Mouse (Mus musculus): ENCODE measurements around the gene Rbm44. TPM values are rescaled to one million over a fixed set of nuclear protein-coding genes. Genes with fewer than 3 reads are reported as not detected.

Gene Rbm44
- polyA plus RNA-seq, 1 experiment from 2014 or later = 0.39 TPM

DNA sequence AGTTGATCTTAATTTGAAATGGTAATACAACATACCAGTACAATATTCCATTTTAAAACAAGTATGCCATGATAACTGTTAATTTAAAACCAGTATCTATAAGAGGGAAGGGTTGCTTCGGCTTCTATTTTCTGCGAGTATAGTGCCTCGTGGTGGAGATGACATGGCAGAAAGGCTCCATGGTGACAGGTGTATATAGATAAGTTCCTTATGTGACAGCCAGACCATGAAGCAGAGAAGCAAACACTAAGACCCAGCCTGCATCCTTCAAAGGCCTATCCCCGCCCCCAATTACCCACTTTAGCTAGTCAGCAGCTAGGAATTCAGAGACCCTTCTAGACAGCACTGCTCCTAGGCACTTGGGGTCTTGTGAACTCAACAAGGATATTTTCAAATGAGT is 24.3 kb downstream of the Rbm44 start:
- WGBS = 97% methylated on average over 4 of the region's 4 CpGs
- no peaks in the 10 kb centered on the region for H3K4me1 ChIP-seq (ENCODE audit: control insufficient read depth, insufficient read depth, low read length)
- H3K4me2 ChIP-seq (ENCODE audit: low read depth, low read length) = no peak overlapping the region
- no peak for ATAC-seq (ENCODE audit: low read depth)
- H3K9ac ChIP-seq (replicated peaks; ENCODE audit: low read depth, low read length) = no peak overlapping the region
- H3K9me3 ChIP-seq (ENCODE audit: control insufficient read depth, low read length) = no peaks in the 10 kb centered on the region
- H3K27ac ChIP-seq (ENCODE audit: low read depth, low read length) = no peak overlapping the region
- H3K36me3 ChIP-seq (ENCODE audit: control insufficient read depth, insufficient read depth, low read length) = no peaks in the 10 kb centered on the region
- no peaks in the 10 kb centered on the region for H3K27me3 ChIP-seq (ENCODE audit: control insufficient read depth, insufficient read depth, low read length)
- no peak overlapping the region for H3K4me3 ChIP-seq (ENCODE audit: low read depth, low read length)

DNA sequence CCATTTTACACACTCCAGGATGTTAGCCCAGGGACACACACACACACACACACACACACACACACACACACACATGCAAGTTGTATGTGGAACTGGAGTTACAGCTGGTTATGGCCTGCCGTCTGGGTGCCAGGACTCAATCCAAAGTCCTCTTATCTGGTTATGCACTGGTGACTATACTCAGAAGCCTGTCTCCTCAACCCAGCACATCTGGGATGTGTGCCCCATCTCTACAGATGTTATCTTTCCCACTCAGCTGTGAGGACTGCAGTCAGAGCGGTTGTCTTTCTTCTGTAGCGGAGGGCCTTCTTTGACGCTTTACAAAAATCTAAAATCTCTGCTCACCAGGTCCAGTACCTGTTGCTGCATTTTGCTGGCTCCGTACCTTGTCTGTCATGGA is 29.9 kb downstream of the Rbm44 start:
- Histone ChIP-seq H3K4me2 (ENCODE audit: low read depth, low read length) (no peak overlapping the region), H3K4me1 (ENCODE audit: control insufficient read depth, insufficient read depth, low read length) (peaks cover under 1% of the 10 kb centered on the region; the same call in 1 of the 2 replicates), H3K27me3 (ENCODE audit: control insufficient read depth, insufficient read depth, low read length) (no peaks in the 10 kb centered on the region; the same call in 1 of the 2 replicates), H3K9ac (replicated peaks; ENCODE audit: low read depth, low read length) (no peak overlapping the region), H3K27ac (ENCODE audit: low read depth, low read length) (no peak overlapping the region), H3K9me3 (ENCODE audit: control insufficient read depth, low read length) (no peaks in the 10 kb centered on the region), H3K36me3 (ENCODE audit: control insufficient read depth, insufficient read depth, low read length) (no peaks in the 10 kb centered on the region), H3K4me3 (ENCODE audit: low read depth, low read length) (no peak overlapping the region)
- 92% methylated on average over 5 of the region's 5 CpGs for WGBS
- ATAC-seq (ENCODE audit: low read depth) = no peak

DNA sequence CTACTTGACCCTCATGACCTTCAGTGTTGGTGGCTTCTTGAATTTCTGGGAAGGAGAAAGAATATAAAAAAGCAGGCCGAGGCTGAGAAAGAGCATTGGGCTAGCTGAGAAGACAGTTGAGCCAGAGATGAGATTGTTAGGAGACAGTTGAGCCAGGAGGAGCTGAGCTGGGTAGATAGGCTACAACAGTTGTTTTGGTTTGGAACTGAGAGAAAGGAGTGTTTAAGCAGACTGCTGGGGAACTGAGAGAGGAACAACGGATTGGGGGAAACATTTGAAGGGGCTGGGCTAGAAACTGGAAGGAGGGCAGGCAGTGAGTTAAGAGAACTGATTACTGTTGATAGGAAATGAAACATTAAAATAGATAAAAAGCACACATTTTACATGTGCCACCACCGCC is 31.1 kb downstream of the Rbm44 start:
- 70% methylated on average over 3 of the region's 3 CpGs for WGBS
- Histone ChIP-seq H3K4me3 (ENCODE audit: low read depth, low read length) (no peak overlapping the region), H3K4me2 (ENCODE audit: low read depth, low read length) (no peak overlapping the region), H3K27ac (ENCODE audit: low read depth, low read length) (no peak overlapping the region), H3K9me3 (ENCODE audit: control insufficient read depth, low read length) (no peaks in the 10 kb centered on the region), H3K27me3 (ENCODE audit: control insufficient read depth, insufficient read depth, low read length) (no peaks in the 10 kb centered on the region; the same call in 1 of the 2 replicates), H3K36me3 (ENCODE audit: control insufficient read depth, insufficient read depth, low read length) (no peaks in the 10 kb centered on the region), H3K4me1 (ENCODE audit: control insufficient read depth, insufficient read depth, low read length) (peaks cover 6% of the 10 kb centered on the region; the same call in 1 of the 2 replicates), H3K9ac (replicated peaks; ENCODE audit: low read depth, low read length) (no peak overlapping the region)
- ATAC-seq (ENCODE audit: low read depth) = no peak

DNA sequence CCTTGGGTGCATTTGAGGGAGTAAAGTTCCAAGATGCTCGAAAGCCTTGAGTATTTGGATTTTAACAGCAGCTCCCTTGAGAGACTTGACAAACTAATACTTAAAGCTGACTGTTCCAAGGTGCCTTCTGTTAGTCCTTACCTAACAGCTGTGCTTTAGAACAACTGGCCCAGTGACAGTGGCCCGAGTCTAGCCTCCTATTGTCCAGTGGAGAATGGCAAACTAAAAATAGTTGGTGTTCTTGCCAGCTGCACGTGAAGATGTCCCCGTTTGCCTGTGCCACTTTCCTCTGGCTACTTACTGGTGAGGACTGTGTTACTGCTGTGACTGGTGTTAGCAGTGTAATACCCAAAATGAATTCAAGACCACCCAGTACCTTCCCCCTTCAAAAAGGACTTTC is 32.0 kb downstream of the Rbm44 start:
- ATAC-seq (ENCODE audit: low read depth) = no peak
- no peaks in the 10 kb centered on the region for H3K9me3 ChIP-seq (ENCODE audit: control insufficient read depth, low read length)
- WGBS = 78% methylated on average over 4 of the region's 4 CpGs
- H3K4me1 ChIP-seq (ENCODE audit: control insufficient read depth, insufficient read depth, low read length) = peaks cover 6% of the 10 kb centered on the region; the same call in 1 of the 2 replicates
- no peaks in the 10 kb centered on the region; the same call in 1 of the 2 replicates for H3K27me3 ChIP-seq (ENCODE audit: control insufficient read depth, insufficient read depth, low read length)
- H3K4me2 ChIP-seq (ENCODE audit: low read depth, low read length) = no peak overlapping the region
- H3K36me3 ChIP-seq (ENCODE audit: control insufficient read depth, insufficient read depth, low read length) = no peaks in the 10 kb centered on the region
- no peak overlapping the region for H3K4me3 ChIP-seq (ENCODE audit: low read depth, low read length)
- H3K27ac ChIP-seq (ENCODE audit: low read depth, low read length) = no peak overlapping the region
- no peak overlapping the region for H3K9ac ChIP-seq (replicated peaks; ENCODE audit: low read depth, low read length)

DNA sequence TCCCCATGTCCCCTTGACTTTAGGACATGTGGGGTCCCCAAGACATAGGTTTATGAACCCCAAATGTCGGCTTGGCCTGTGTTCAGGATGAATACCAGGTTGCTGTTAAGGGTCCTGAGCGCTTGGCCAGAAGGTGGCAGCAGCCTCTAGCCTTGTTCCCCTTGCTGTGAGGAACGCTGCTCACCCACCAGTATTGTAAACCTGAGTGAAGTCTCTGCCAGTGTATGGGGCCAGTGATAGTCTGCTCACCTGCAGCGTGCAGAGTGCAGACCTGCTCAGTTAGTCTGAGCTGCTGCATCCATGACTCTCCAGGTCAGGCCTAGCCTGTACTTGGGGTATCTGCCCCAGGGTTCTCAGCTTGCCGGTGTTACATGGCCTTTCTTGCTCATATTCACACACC is 34.2 kb downstream of the Rbm44 start:
- Histone ChIP-seq H3K9ac (replicated peaks; ENCODE audit: low read depth, low read length) (no peak overlapping the region), H3K27me3 (ENCODE audit: control insufficient read depth, insufficient read depth, low read length) (no peaks in the 10 kb centered on the region; the same call in 1 of the 2 replicates), H3K4me1 (ENCODE audit: control insufficient read depth, insufficient read depth, low read length) (peaks cover 6% of the 10 kb centered on the region; the same call in 1 of the 2 replicates), H3K36me3 (ENCODE audit: control insufficient read depth, insufficient read depth, low read length) (no peaks in the 10 kb centered on the region), H3K9me3 (ENCODE audit: control insufficient read depth, low read length) (no peaks in the 10 kb centered on the region), H3K4me3 (ENCODE audit: low read depth, low read length) (no peak overlapping the region), H3K27ac (ENCODE audit: low read depth, low read length) (no peak overlapping the region), H3K4me2 (ENCODE audit: low read depth, low read length) (no peak overlapping the region)
- WGBS = 44% methylated on average over 5 of the region's 5 CpGs
- ATAC-seq (ENCODE audit: low read depth) = peak; percentile 80

DNA sequence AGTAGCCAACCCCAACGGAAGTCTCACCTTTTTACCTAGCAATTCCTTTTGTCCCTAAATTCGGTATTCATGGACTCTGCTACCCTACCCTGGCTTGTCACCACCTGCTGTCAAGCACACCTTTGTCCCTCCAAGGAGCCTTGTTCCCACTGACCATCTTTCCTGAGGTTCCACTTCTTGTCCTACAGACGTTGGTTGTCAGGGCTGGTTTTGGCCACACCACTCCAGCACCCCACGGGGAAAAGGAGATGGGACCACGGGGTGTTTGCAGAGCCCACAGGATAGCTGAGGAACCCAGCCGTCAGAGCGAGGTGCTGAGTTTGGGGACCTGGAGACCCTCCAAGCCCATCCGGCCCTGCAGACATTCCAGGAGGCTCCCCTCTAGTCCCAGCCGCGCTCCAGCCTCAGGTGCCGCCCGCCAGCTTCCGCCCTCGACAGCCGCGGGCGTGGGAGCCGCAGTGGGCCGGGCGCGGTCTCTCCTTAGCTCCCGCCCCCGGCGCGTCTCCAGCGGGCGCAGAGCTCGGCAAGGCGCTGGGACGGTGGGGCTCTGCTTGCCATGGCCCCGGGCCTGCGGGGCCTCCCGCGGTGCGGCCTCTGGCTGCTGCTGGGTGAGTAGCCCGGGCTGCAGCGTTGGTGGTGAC is 34.8 kb downstream of the Rbm44 start, which contains the start of gene Ramp1:
TSS of gene Ramp1 (plus strand) at position 290 of the 641 bp plus-strand sequence.
- H3K27me3 ChIP-seq (ENCODE audit: control insufficient read depth, insufficient read depth, low read length) = no peaks in the 10 kb centered on the region; the same call in 1 of the 2 replicates
- no peak within 1 kb of the TSS for H3K27ac ChIP-seq (ENCODE audit: low read depth, low read length)
- peak; percentile 49; the same call in 1 of the 2 replicates for ATAC-seq (ENCODE audit: low read depth)
- peak within 1 kb of the TSS; percentile 68 for H3K4me2 ChIP-seq (ENCODE audit: low read depth, low read length)
- peaks cover 6% of the 10 kb centered on the region; the same call in 1 of the 2 replicates for H3K4me1 ChIP-seq (ENCODE audit: control insufficient read depth, insufficient read depth, low read length)
- WGBS = 4% methylated on average over 37 of the region's 37 CpGs
- peak within 1 kb of the TSS; percentile 52; the same call in 1 of the 2 replicates for H3K9ac ChIP-seq (replicated peaks; ENCODE audit: low read depth, low read length)
- H3K36me3 ChIP-seq (ENCODE audit: control insufficient read depth, insufficient read depth, low read length) = no peaks in the 10 kb centered on the region
- no peaks in the 10 kb centered on the region for H3K9me3 ChIP-seq (ENCODE audit: control insufficient read depth, low read length)
- peak within 1 kb of the TSS; percentile 30 for H3K4me3 ChIP-seq (ENCODE audit: low read depth, low read length)

DNA sequence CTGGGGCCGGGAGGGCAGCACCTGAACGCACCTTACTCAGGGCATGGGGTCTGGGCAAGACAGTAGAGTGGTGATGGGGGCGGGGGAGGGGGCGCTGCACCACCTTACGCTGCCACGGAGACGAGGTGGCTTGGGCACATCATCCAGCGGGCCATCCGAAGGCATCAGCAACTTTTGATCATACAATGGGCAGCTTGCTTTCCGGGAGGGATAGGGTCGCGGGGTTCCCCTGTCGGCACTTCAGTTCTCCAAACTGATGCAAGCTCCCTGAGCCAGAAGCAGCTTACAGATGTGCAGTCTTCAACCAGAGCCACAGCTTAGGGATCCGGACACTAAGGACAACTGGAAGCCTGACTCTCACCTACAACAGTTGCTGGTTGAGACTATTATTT is 35.3 kb downstream of the Rbm44 start:
- Histone ChIP-seq H3K4me2 (ENCODE audit: low read depth, low read length) (peak overlapping the region; percentile 68), H3K9ac (replicated peaks; ENCODE audit: low read depth, low read length) (peak overlapping the region; percentile 52; the same call in 1 of the 2 replicates), H3K9me3 (ENCODE audit: control insufficient read depth, low read length) (no peaks in the 10 kb centered on the region), H3K27ac (ENCODE audit: low read depth, low read length) (no peak overlapping the region), H3K4me3 (ENCODE audit: low read depth, low read length) (peak overlapping the region; percentile 30), H3K36me3 (ENCODE audit: control insufficient read depth, insufficient read depth, low read length) (no peaks in the 10 kb centered on the region), H3K4me1 (ENCODE audit: control insufficient read depth, insufficient read depth, low read length) (peaks cover 6% of the 10 kb centered on the region; the same call in 1 of the 2 replicates), H3K27me3 (ENCODE audit: control insufficient read depth, insufficient read depth, low read length) (no peaks in the 10 kb centered on the region; the same call in 1 of the 2 replicates)
- no peak; the same call in 1 of the 2 replicates for ATAC-seq (ENCODE audit: low read depth)
- 7% methylated on average over 14 of the region's 14 CpGs for WGBS

DNA sequence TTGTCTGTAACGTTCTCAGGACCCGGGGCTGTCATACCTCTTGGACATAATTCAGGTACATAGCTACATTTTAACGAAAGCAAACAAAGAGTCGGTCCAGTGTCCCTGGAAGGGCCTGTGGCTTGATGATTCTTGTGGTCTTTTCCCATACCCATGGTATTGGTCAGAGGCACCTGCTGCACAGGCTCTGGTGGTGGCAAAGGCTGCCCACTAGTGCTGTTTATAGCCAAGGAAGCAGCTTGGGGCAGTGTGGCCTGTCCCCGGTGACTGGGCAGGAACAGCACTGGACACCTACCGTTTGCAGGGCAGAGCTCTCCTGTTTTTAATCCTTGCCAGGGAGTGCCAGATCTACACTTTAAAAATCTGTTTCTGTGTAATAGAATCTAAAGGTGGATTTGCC is 35.8 kb downstream of the Rbm44 start:
- H3K27ac ChIP-seq (ENCODE audit: low read depth, low read length) = no peak overlapping the region
- WGBS = 78% methylated on average over 6 of the region's 6 CpGs

DNA sequence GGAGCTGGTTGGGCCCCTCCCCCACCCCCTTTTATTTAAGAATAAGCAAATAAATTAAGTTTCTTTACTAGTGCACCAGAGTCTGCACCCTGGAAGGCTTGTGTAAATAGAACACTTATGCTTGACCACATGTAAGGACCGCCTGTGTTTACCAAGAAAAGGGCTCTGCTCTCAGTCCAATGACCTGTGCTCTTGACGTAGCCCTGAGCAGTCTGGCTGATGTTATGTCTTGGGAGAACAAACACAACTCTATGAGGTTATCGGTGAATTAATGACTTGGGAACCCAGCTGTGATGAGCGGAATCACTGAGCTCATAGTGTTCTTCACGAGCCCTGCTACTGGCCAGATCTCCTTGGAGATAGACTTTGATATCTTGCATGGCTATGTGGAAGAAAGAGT is 36.4 kb downstream of the Rbm44 start:
- Histone ChIP-seq H3K36me3 (ENCODE audit: control insufficient read depth, insufficient read depth, low read length) (no peaks in the 10 kb centered on the region), H3K4me2 (ENCODE audit: low read depth, low read length) (no peak overlapping the region), H3K27ac (ENCODE audit: low read depth, low read length) (no peak overlapping the region), H3K9ac (replicated peaks; ENCODE audit: low read depth, low read length) (no peak overlapping the region), H3K4me3 (ENCODE audit: low read depth, low read length) (no peak overlapping the region), H3K9me3 (ENCODE audit: control insufficient read depth, low read length) (no peaks in the 10 kb centered on the region), H3K27me3 (ENCODE audit: control insufficient read depth, insufficient read depth, low read length) (no peaks in the 10 kb centered on the region; the same call in 1 of the 2 replicates), H3K4me1 (ENCODE audit: control insufficient read depth, insufficient read depth, low read length) (peaks cover 6% of the 10 kb centered on the region; the same call in 1 of the 2 replicates)
- ATAC-seq (ENCODE audit: low read depth) = no peak
- 50% methylated on average over 5 of the region's 5 CpGs for WGBS

More for the DNA sequence above, 35.8 kb downstream of the Rbm44 start:
- H3K4me3 ChIP-seq (ENCODE audit: low read depth, low read length) = no peak overlapping the region
- H3K4me1 ChIP-seq (ENCODE audit: control insufficient read depth, insufficient read depth, low read length) = peaks cover 6% of the 10 kb centered on the region; the same call in 1 of the 2 replicates
- H3K27me3 ChIP-seq (ENCODE audit: control insufficient read depth, insufficient read depth, low read length) = no peaks in the 10 kb centered on the region; the same call in 1 of the 2 replicates
- H3K4me2 ChIP-seq (ENCODE audit: low read depth, low read length) = no peak overlapping the region
- H3K36me3 ChIP-seq (ENCODE audit: control insufficient read depth, insufficient read depth, low read length) = no peaks in the 10 kb centered on the region
- H3K9me3 ChIP-seq (ENCODE audit: control insufficient read depth, low read length) = no peaks in the 10 kb centered on the region
- H3K9ac ChIP-seq (replicated peaks; ENCODE audit: low read depth, low read length) = no peak overlapping the region
- ATAC-seq (ENCODE audit: low read depth) = no peak
